Mouse (Mus musculus) forebrain, embryonic 11.5 days (tissue): ENCODE measurements around the gene Cpsf6. TPM values are rescaled to one million over a fixed set of nuclear protein-coding genes. Genes with fewer than 3 reads are reported as not detected.

ENCODE experiments used
- ATAC-seq: fragments of 200-750 bp; cut with Nextera tagmentation; replicated peaks from 2 replicates; pipeline ENCODE4 v1.8.0; 2017; ENCODE audit warnings: moderate TSS enrichment; ENCODE audit not compliant: low FRiP score
- DNase-seq: peaks from one replicate; pipeline ENCODE4 v3.0.0-alpha.2; 2017; ENCODE audit warnings: low spot score
- H3K27ac ChIP-seq: fragments of 300-500 bp; sonication (generic); 2 replicates; pipeline ENCODE4 v1.5.1; 2014; ENCODE audit warnings: low read depth, low read length
- H3K27me3 ChIP-seq: fragments of 300-500 bp; sonication (generic); 2 replicates; pipeline ENCODE4 v1.6.1; 2014; ENCODE audit warnings: mild to moderate bottlenecking, low read length, mixed read lengths; ENCODE audit not compliant: control insufficient read depth, insufficient read depth
- H3K36me3 ChIP-seq: fragments of 300-500 bp; sonication (generic); 2 replicates; pipeline ENCODE4 v1.6.1; 2014; ENCODE audit warnings: mild to moderate bottlenecking, low read length, moderate library complexity, mixed read lengths; ENCODE audit not compliant: control insufficient read depth, insufficient read depth
- H3K4me1 ChIP-seq: fragments of 300-500 bp; sonication (generic); replicated peaks from 2 replicates; pipeline ENCODE4 v1.6.1; 2014; ENCODE audit warnings: low read length, mixed read lengths; ENCODE audit not compliant: control insufficient read depth, insufficient read depth
- H3K4me2 ChIP-seq: fragments of 300-500 bp; sonication (generic); 2 replicates; pipeline ENCODE4 v1.6.1; 2014; ENCODE audit warnings: low read depth, mild to moderate bottlenecking, low read length, moderate library complexity, mixed read lengths; ENCODE audit not compliant: severe bottlenecking
- H3K4me3 ChIP-seq: fragments of 300-500 bp; sonication (generic); 2 replicates; pipeline ENCODE4 v1.5.1; 2014; ENCODE audit warnings: low read depth, low read length
- H3K9ac ChIP-seq: fragments of 300-500 bp; sonication (generic); 2 replicates; pipeline ENCODE4 v1.6.1; 2014; ENCODE audit warnings: low read length
- H3K9me3 ChIP-seq: fragments of 300-500 bp; sonication (generic); 2 replicates; pipeline ENCODE4 v1.6.1; 2016; ENCODE audit warnings: low read length, mixed read lengths; ENCODE audit not compliant: control insufficient read depth
- WGBS: fragments of 180-500 bp; shearing (Covaris S2); extraction: QIAGEN DNeasy Blood & Tissue Kit; methylation state at CpG from one replicate; pipeline ENCODE4 v1.1.7; 2014; 5-methylcytosine and 5-hydroxymethylcytosine counted together
- polyA plus RNA-seq: library from polyadenylated mRNA; unstranded; fragments of >200 nt; fragmentation: Nextera tagmentation; extraction: Ambion mirVana; gene quantifications from 2 replicates; pipeline ENCODE4 v1.2.1, GENCODE M21; 2014

The Cpsf6 gene
- polyA plus RNA-seq, 1 experiment from 2014 or later: 282 TPM

GRCm38 (mm10) chr10:117410481-117411048 lies 30.8 kb upstream of the Cpsf6 start:
- no peak overlapping the region for H3K27ac ChIP-seq
- H3K9ac ChIP-seq: no peak overlapping the region
- no peaks in the 10 kb centered on the region for H3K27me3 ChIP-seq
- H3K36me3 ChIP-seq: no peaks in the 10 kb centered on the region
- 85% methylated on average over 6 of the region's 6 CpGs for WGBS
- H3K9me3 ChIP-seq: no peaks in the 10 kb centered on the region
- H3K4me1 ChIP-seq: 0 out of 2 replicates have a peak, but pooled peaks cover 5% of the 10 kb centered on the region
- no peak overlapping the region for H3K4me2 ChIP-seq
- no peak for DNase-seq
- no peak for ATAC-seq
- H3K4me3 ChIP-seq: no peak overlapping the region

GRCm38 (mm10) chr10:117409373-117410354 lies 29.8 kb upstream of the Cpsf6 start:
- ATAC-seq (no peak), DNase-seq (no peak)
- 0 out of 2 replicates have a peak, but pooled peaks cover 5% of the 10 kb centered on the region for H3K4me1 ChIP-seq
- H3K4me2 ChIP-seq: no peak overlapping the region
- 79% methylated on average over 21 of the region's 21 CpGs for WGBS
- H3K27me3 ChIP-seq: no peaks in the 10 kb centered on the region
- H3K9ac ChIP-seq: no peak overlapping the region
- H3K9me3 ChIP-seq: no peaks in the 10 kb centered on the region
- H3K27ac ChIP-seq: no peak overlapping the region
- no peak overlapping the region for H3K4me3 ChIP-seq
- H3K36me3 ChIP-seq: no peaks in the 10 kb centered on the region

- Histone ChIP-seq H3K4me2 (no peak overlapping the region), H3K9ac (no peak overlapping the region), H3K27me3 (no peaks in the 10 kb centered on the region), H3K36me3 (no peaks in the 10 kb centered on the region), H3K4me1 (0 out of 2 replicates have a peak, but pooled peaks cover 5% of the 10 kb centered on the region), H3K9me3 (no peaks in the 10 kb centered on the region), H3K4me3 (no peak overlapping the region), H3K27ac (no peak overlapping the region)
- WGBS: 88% methylated on average over 7 of the region's 7 CpGs
- no peak for ATAC-seq
- no peak for DNase-seq
Observed at GRCm38 (mm10) chr10:117408545-117409372, 28.9 kb upstream of the Cpsf6 start.

GRCm38 (mm10) chr10:117407734-117408288 lies 28.0 kb upstream of the Cpsf6 start:
- H3K27me3 ChIP-seq: no peaks in the 10 kb centered on the region

GRCm38 (mm10) chr10:117406843-117407733 lies 27.3 kb upstream of the Cpsf6 start:
- DNase-seq (no peak), ATAC-seq (no peak)
- no peak overlapping the region for H3K4me3 ChIP-seq
- 92% methylated on average over 8 of the region's 8 CpGs for WGBS
- no peak overlapping the region for H3K27ac ChIP-seq
- no peak overlapping the region for H3K9ac ChIP-seq
- peaks cover 5% of the 10 kb centered on the region; the same call in 1 of the 2 replicates for H3K4me1 ChIP-seq
- H3K27me3 ChIP-seq: no peaks in the 10 kb centered on the region
- H3K4me2 ChIP-seq: no peak overlapping the region
- no peaks in the 10 kb centered on the region for H3K36me3 ChIP-seq
- H3K9me3 ChIP-seq: no peaks in the 10 kb centered on the region

More at GRCm38 (mm10) chr10:117407734-117408288, 28.0 kb upstream of the Cpsf6 start:
- Histone ChIP-seq H3K9ac (no peak overlapping the region), H3K4me3 (no peak overlapping the region), H3K9me3 (no peaks in the 10 kb centered on the region), H3K27ac (no peak overlapping the region), H3K36me3 (no peaks in the 10 kb centered on the region), H3K4me2 (no peak overlapping the region), H3K4me1 (peaks cover 5% of the 10 kb centered on the region; the same call in 1 of the 2 replicates)
- ATAC-seq: no peak
- no peak for DNase-seq
- 90% methylated on average over 4 of the region's 4 CpGs for WGBS

GRCm38 (mm10) chr10:117406283-117406588 lies 26.4 kb upstream of the Cpsf6 start:
- Histone ChIP-seq H3K4me3 (no peak overlapping the region), H3K9me3 (no peaks in the 10 kb centered on the region), H3K4me2 (no peak overlapping the region), H3K4me1 (no peaks in the 10 kb centered on the region; the same call in 1 of the 2 replicates), H3K27me3 (no peaks in the 10 kb centered on the region), H3K36me3 (no peaks in the 10 kb centered on the region), H3K27ac (no peak overlapping the region), H3K9ac (no peak overlapping the region)
- 91% methylated on average over 5 of the region's 5 CpGs for WGBS
- ATAC-seq: no peak
- DNase-seq: no peak

- ATAC-seq (no peak), DNase-seq (no peak)
- no peak overlapping the region for H3K4me3 ChIP-seq
- no peaks in the 10 kb centered on the region for H3K9me3 ChIP-seq
- no peak overlapping the region for H3K9ac ChIP-seq
- no peaks in the 10 kb centered on the region for H3K27me3 ChIP-seq
- H3K27ac ChIP-seq: no peak overlapping the region
- 85% methylated on average over 6 of the region's 6 CpGs for WGBS
- no peaks in the 10 kb centered on the region for H3K36me3 ChIP-seq
- H3K4me1 ChIP-seq: no peaks in the 10 kb centered on the region; the same call in 1 of the 2 replicates
- no peak overlapping the region for H3K4me2 ChIP-seq
Observed at GRCm38 (mm10) chr10:117405526-117406282, 25.9 kb upstream of the Cpsf6 start.
